Mouse (Mus musculus): ENCODE results near the gene Klf15. TPM values are rescaled to one million over a fixed set of nuclear protein-coding genes. Genes with fewer than 3 reads are reported as not detected.

Gene Klf15
- polyA plus RNA-seq, 1 experiment = 2.5 TPM

GRCm38 (mm10) chr6:90501222-90501940, 39.0 kb downstream of the Klf15 start:
- TF ChIP-seq CTCF (IDR thresholded peaks at IDR 0.05; ENCODE audit: control insufficient read depth, insufficient read depth, low read length) (no peak), POLR2A (IDR thresholded peaks at IDR 0.05; ENCODE audit: borderline replicate concordance, control insufficient read depth, low read depth, low read length) (no peak)
- no peak overlapping the region for H3K27ac ChIP-seq (ENCODE audit: control insufficient read depth, insufficient read depth, low read depth, low read length, poor library complexity)
- H3K4me1 ChIP-seq (ENCODE audit: control insufficient read depth, insufficient read depth, low read length) = no peaks in the 10 kb centered on the region
- 50% methylated on average over 8 of the region's 8 CpGs for WGBS
- no peak overlapping the region for H3K4me3 ChIP-seq (replicated peaks; ENCODE audit: control insufficient read depth, low read depth, low read length)

- no peaks in the 10 kb centered on the region for H3K4me1 ChIP-seq (ENCODE audit: control insufficient read depth, insufficient read depth, low read length)
- no peak overlapping the region for H3K4me3 ChIP-seq (replicated peaks; ENCODE audit: control insufficient read depth, low read depth, low read length)
- TF ChIP-seq CTCF (IDR thresholded peaks at IDR 0.05; ENCODE audit: control insufficient read depth, insufficient read depth, low read length) (no peak), POLR2A (IDR thresholded peaks at IDR 0.05; ENCODE audit: borderline replicate concordance, control insufficient read depth, low read depth, low read length) (no peak)
- H3K27ac ChIP-seq (ENCODE audit: control insufficient read depth, insufficient read depth, low read depth, low read length, poor library complexity) = no peak overlapping the region
- WGBS = 72% methylated on average over 6 of the region's 6 CpGs
Measured at GRCm38 (mm10) chr6:90505906-90506305, 43.5 kb downstream of the Klf15 start.

GRCm38 (mm10) chr6:90506673-90507311, 44.4 kb downstream of the Klf15 start:
- TF ChIP-seq CTCF (IDR thresholded peaks at IDR 0.05; ENCODE audit: control insufficient read depth, insufficient read depth, low read length) = no peak
- no peak for TF ChIP-seq POLR2A (IDR thresholded peaks at IDR 0.05; ENCODE audit: borderline replicate concordance, control insufficient read depth, low read depth, low read length)
- H3K4me3 ChIP-seq (replicated peaks; ENCODE audit: control insufficient read depth, low read depth, low read length) = no peak overlapping the region
- H3K27ac ChIP-seq (ENCODE audit: control insufficient read depth, insufficient read depth, low read depth, low read length, poor library complexity) = no peak overlapping the region
- WGBS = 69% methylated on average over 16 of the region's 16 CpGs
- no peaks in the 10 kb centered on the region for H3K4me1 ChIP-seq (ENCODE audit: control insufficient read depth, insufficient read depth, low read length)

GRCm38 (mm10) chr6:90507443-90507842, 45.1 kb downstream of the Klf15 start:
- no peak overlapping the region for H3K27ac ChIP-seq (ENCODE audit: control insufficient read depth, insufficient read depth, low read depth, low read length, poor library complexity)
- TF ChIP-seq CTCF (IDR thresholded peaks at IDR 0.05; ENCODE audit: control insufficient read depth, insufficient read depth, low read length) = no peak
- no peak for TF ChIP-seq POLR2A (IDR thresholded peaks at IDR 0.05; ENCODE audit: borderline replicate concordance, control insufficient read depth, low read depth, low read length)
- no peak overlapping the region for H3K4me3 ChIP-seq (replicated peaks; ENCODE audit: control insufficient read depth, low read depth, low read length)
- H3K4me1 ChIP-seq (ENCODE audit: control insufficient read depth, insufficient read depth, low read length) = no peaks in the 10 kb centered on the region

GRCm38 (mm10) chr6:90508197-90508624, 45.8 kb downstream of the Klf15 start:
- Histone ChIP-seq H3K4me1 (ENCODE audit: control insufficient read depth, insufficient read depth, low read length) (no peaks in the 10 kb centered on the region), H3K27ac (ENCODE audit: control insufficient read depth, insufficient read depth, low read depth, low read length, poor library complexity) (no peak overlapping the region; the same call in 1 of the 2 replicates), H3K4me3 (replicated peaks; ENCODE audit: control insufficient read depth, low read depth, low read length) (no peak overlapping the region)
- no peak for TF ChIP-seq CTCF (IDR thresholded peaks at IDR 0.05; ENCODE audit: control insufficient read depth, insufficient read depth, low read length)
- no peak for TF ChIP-seq POLR2A (IDR thresholded peaks at IDR 0.05; ENCODE audit: borderline replicate concordance, control insufficient read depth, low read depth, low read length)
- WGBS = 72% methylated on average over 4 of the region's 4 CpGs

- TF ChIP-seq POLR2A (IDR thresholded peaks at IDR 0.05; ENCODE audit: borderline replicate concordance, control insufficient read depth, low read depth, low read length) (no peak), CTCF (IDR thresholded peaks at IDR 0.05; ENCODE audit: control insufficient read depth, insufficient read depth, low read length) (no peak)
- H3K4me1 ChIP-seq (ENCODE audit: control insufficient read depth, insufficient read depth, low read length) = no peaks in the 10 kb centered on the region
- H3K4me3 ChIP-seq (replicated peaks; ENCODE audit: control insufficient read depth, low read depth, low read length) = no peak overlapping the region
- no peak overlapping the region for H3K27ac ChIP-seq (ENCODE audit: control insufficient read depth, insufficient read depth, low read depth, low read length, poor library complexity)
- WGBS = 72% methylated on average over 6 of the region's 6 CpGs
Measured at GRCm38 (mm10) chr6:90509085-90509484, 46.7 kb downstream of the Klf15 start.

- no peak overlapping the region for H3K27ac ChIP-seq (ENCODE audit: control insufficient read depth, insufficient read depth, low read depth, low read length, poor library complexity)
- H3K4me1 ChIP-seq (ENCODE audit: control insufficient read depth, insufficient read depth, low read length) = no peaks in the 10 kb centered on the region
- no peak overlapping the region for H3K4me3 ChIP-seq (replicated peaks; ENCODE audit: control insufficient read depth, low read depth, low read length)
- WGBS = 75% methylated on average over 5 of the region's 5 CpGs
- TF ChIP-seq CTCF (IDR thresholded peaks at IDR 0.05; ENCODE audit: control insufficient read depth, insufficient read depth, low read length) = no peak
Measured at GRCm38 (mm10) chr6:90512416-90512815, 50.0 kb downstream of the Klf15 start.

GRCm38 (mm10) chr6:90513074-90513856, 50.9 kb downstream of the Klf15 start:
- Histone ChIP-seq H3K27ac (ENCODE audit: control insufficient read depth, insufficient read depth, low read depth, low read length, poor library complexity) (no peak overlapping the region), H3K4me1 (ENCODE audit: control insufficient read depth, insufficient read depth, low read length) (no peaks in the 10 kb centered on the region), H3K4me3 (replicated peaks; ENCODE audit: control insufficient read depth, low read depth, low read length) (no peak overlapping the region)
- TF ChIP-seq POLR2A (IDR thresholded peaks at IDR 0.05; ENCODE audit: borderline replicate concordance, control insufficient read depth, low read depth, low read length) (no peak), CTCF (IDR thresholded peaks at IDR 0.05; ENCODE audit: control insufficient read depth, insufficient read depth, low read length) (no peak)
- WGBS = 63% methylated on average over 5 of the region's 5 CpGs
